Mouse (Mus musculus): ENCODE results near the gene Nxt1. TPM values are rescaled to one million over a fixed set of nuclear protein-coding genes. Genes with fewer than 3 reads are reported as not detected.

Gene Nxt1
- total and polyA plus RNA-seq, 3 experiments = 68.2 to 125 (median 80.6) TPM

GRCm38 (mm10) chr2:148679346-148679745 is 6.9 kb downstream of the Nxt1 start:
- Histone ChIP-seq H3K27ac (ENCODE audit: insufficient read depth, low read depth) (no peak overlapping the region), H3K4me2 (ENCODE audit: insufficient read depth, low read depth, poor library complexity, severe bottlenecking) (no peak overlapping the region), H3K27me3 (replicated peaks) (no peaks in the 10 kb centered on the region), H3K9me3 (replicated peaks; ENCODE audit: low read length) (no peaks in the 10 kb centered on the region), H3K9ac (ENCODE audit: insufficient read depth, low read depth) (no peak overlapping the region), H3K79me2 (replicated peaks; ENCODE audit: control insufficient read depth, extremely low read depth, insufficient read depth, poor library complexity, severe bottlenecking) (peaks cover 21% of the 10 kb centered on the region), H3K4me3 (replicated peaks in 1 of 3; ENCODE audit: low read depth in 2 of 3, low read length in 2 of 3, poor library complexity in 1 of 3) (no peak overlapping the region), H3K4me1 (ENCODE audit: control insufficient read depth in 1 of 2, insufficient read depth in 2 of 2) (peaks cover 0 to 39% of the 10 kb centered on the region in 2 experiments; a peak in 3 of 4 replicates), H3K36me3 (replicated peaks in 1 of 2; ENCODE audit: control insufficient read depth in 1 of 2, insufficient read depth in 1 of 2, low read length in 1 of 2) (peaks cover 26 to 49% of the 10 kb centered on the region in 2 experiments)
- in situ Hi-C loops (cut with MboI; ENCODE audit: low pct_ligation_motif_present, low pct_unique_long_range_greater_than_20kb, low sequenced_read_pairs) (no loop called here), dilution Hi-C loops (cut with MboI; ENCODE audit: extremely low pct_ligation_motif_present, extremely low pct_unique_long_range_greater_than_20kb, low sequenced_read_pairs) (no loop called here)
- no peak for DNase-seq (ENCODE audit: extremely low read depth)
- TF ChIP-seq USF1 (IDR thresholded peaks at IDR 0.05; ENCODE audit: low read depth, low read length) (no peak), CTCF (conservative IDR thresholded peaks at IDR 0.05 in 1 of 2, IDR thresholded peaks at IDR 0.05 in 1 of 2; ENCODE audit: low read depth in 2 of 2, low read length in 2 of 2) (no peak), NELFE (IDR thresholded peaks at IDR 0.05; ENCODE audit: low read depth, low read length) (no peak), NRF1 (IDR thresholded peaks at IDR 0.05; ENCODE audit: low read depth, low read length) (no peak)

DNA sequence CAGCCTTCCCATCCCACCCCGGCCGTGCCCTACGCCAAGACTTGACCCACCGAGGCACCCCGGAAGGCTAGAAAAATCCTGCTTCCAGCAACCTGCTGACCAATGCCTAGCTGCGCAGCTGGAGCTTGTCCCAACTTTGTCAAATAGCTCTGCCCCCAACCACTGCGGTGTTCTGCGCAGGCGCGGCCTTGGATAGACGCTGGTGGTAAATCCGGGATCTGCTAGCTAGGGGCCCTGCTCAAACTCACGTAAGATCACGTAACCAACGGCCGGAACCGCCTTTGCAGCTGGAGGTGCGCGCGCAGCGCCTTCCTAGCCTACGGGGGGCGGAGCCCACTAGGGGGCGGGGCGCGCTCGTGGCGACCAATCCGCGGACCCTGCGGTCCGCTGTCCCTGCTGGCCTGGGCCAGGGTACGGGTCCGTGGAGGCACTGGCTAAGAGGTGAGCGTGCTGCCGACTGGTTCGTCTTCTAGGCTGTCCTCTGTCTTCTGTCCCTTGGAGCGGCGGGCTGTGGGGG is 8.4 kb downstream of the Nxt1 start, which contains the start of gene Gzf1:
Gene Gzf1 (plus strand): TSS at position 249 of the 517 bp plus-strand sequence.
- in situ Hi-C loops (cut with MboI; ENCODE audit: low pct_ligation_motif_present, low pct_unique_long_range_greater_than_20kb, low sequenced_read_pairs) (no loop called here), dilution Hi-C loops (cut with MboI; ENCODE audit: extremely low pct_ligation_motif_present, extremely low pct_unique_long_range_greater_than_20kb, low sequenced_read_pairs) (no loop called here)
- Histone ChIP-seq H3K36me3 (replicated peaks in 1 of 2; ENCODE audit: control insufficient read depth in 1 of 2, insufficient read depth in 1 of 2, low read length in 1 of 2) (peaks cover 27 to 48% of the 10 kb centered on the region in 2 experiments), H3K27me3 (replicated peaks) (no peaks in the 10 kb centered on the region), H3K9ac (ENCODE audit: insufficient read depth, low read depth) (peak within 1 kb of the TSS; percentile 93), H3K9me3 (replicated peaks; ENCODE audit: low read length) (no peaks in the 10 kb centered on the region), H3K4me2 (ENCODE audit: insufficient read depth, low read depth, poor library complexity, severe bottlenecking) (peak within 1 kb of the TSS; percentile 83), H3K27ac (ENCODE audit: insufficient read depth, low read depth) (peak within 1 kb of the TSS; percentile 44), H3K4me3 (replicated peaks in 1 of 3; ENCODE audit: low read depth in 2 of 3, low read length in 2 of 3, poor library complexity in 1 of 3) (peak within 1 kb of the TSS; percentile 86 to 97 (median 91)), H3K4me1 (ENCODE audit: control insufficient read depth in 1 of 2, insufficient read depth in 2 of 2) (peaks cover 4 to 29% of the 10 kb centered on the region in 2 experiments; a peak in 3 of 4 replicates), H3K79me2 (replicated peaks; ENCODE audit: control insufficient read depth, extremely low read depth, insufficient read depth, poor library complexity, severe bottlenecking) (peaks cover 8% of the 10 kb centered on the region)
- DNase-seq (ENCODE audit: extremely low read depth) = peak; percentile 97
- TF ChIP-seq SMC3 (IDR thresholded peaks at IDR 0.05; ENCODE audit: low read depth, low read length) = no peak
- 0 out of 2 replicates have a peak, but pooled peaks have one; percentile 33 for TF ChIP-seq KAT2A (IDR thresholded peaks at IDR 0.05; ENCODE audit: insufficient replicate concordance, low read length)
- TF ChIP-seq ELF1 (IDR thresholded peaks at IDR 0.05; ENCODE audit: low read depth, low read length) = peak; percentile 86
- peak; percentile 44; the same call in 1 of the 2 replicates for TF ChIP-seq MXI1 (IDR thresholded peaks at IDR 0.05; ENCODE audit: low read depth, low read length)
- peak; percentile 73 for TF ChIP-seq NELFE (IDR thresholded peaks at IDR 0.05; ENCODE audit: low read depth, low read length)
- no peak for TF ChIP-seq EP300 (IDR thresholded peaks at IDR 0.05; ENCODE audit: low read length)
- TF ChIP-seq MAFK (IDR thresholded peaks at IDR 0.05; ENCODE audit: insufficient replicate concordance, low read length) = no peak
- peak; percentile 69 for TF ChIP-seq HCFC1 (IDR thresholded peaks at IDR 0.05; ENCODE audit: low read depth, low read length)
- no peak for TF ChIP-seq CTCF (conservative IDR thresholded peaks at IDR 0.05 in 1 of 2, IDR thresholded peaks at IDR 0.05 in 1 of 2; ENCODE audit: low read depth in 2 of 2, low read length in 2 of 2)
- 0 out of 2 replicates have a peak, but pooled peaks have one; percentile 25 for TF ChIP-seq POLR2AphosphoS2 (IDR thresholded peaks at IDR 0.05; ENCODE audit: low read depth, low read length)
- TF ChIP-seq ETS1 (conservative IDR thresholded peaks at IDR 0.05; ENCODE audit: low read depth, low read length) = peak; percentile 54
- no peak for TF ChIP-seq JUN (IDR thresholded peaks at IDR 0.05; ENCODE audit: insufficient read depth, low read depth, low read length)
- peak; percentile 72 for TF ChIP-seq POLR2A (IDR thresholded peaks at IDR 0.05; ENCODE audit: low read depth, low read length)
- 0 out of 2 replicates have a peak, but pooled peaks have one; percentile 7 for TF ChIP-seq MAZ (IDR thresholded peaks at IDR 0.05; ENCODE audit: low read depth, low read length)
- TF ChIP-seq USF2 (conservative IDR thresholded peaks at IDR 0.05; ENCODE audit: low read depth, low read length) = no peak
- TF ChIP-seq BHLHE40 (IDR thresholded peaks at IDR 0.05; ENCODE audit: low read depth, low read length) = peak; percentile 45; the same call in 1 of the 2 replicates
- peak; percentile 80; the same call in 1 of the 2 replicates for TF ChIP-seq ZMIZ1 (IDR thresholded peaks at IDR 0.05; ENCODE audit: low read depth, low read length)
- peak; percentile 64 for TF ChIP-seq SIN3A (IDR thresholded peaks at IDR 0.05; ENCODE audit: low read length)
- no peak for TF ChIP-seq PAX5 (IDR thresholded peaks at IDR 0.05; ENCODE audit: low read length)
- peak; percentile 76 for TF ChIP-seq TCF12 (IDR thresholded peaks at IDR 0.05; ENCODE audit: low read depth, low read length)
- TF ChIP-seq USF1 (IDR thresholded peaks at IDR 0.05; ENCODE audit: low read depth, low read length) = no peak
- peak; percentile 58; the same call in 1 of the 2 replicates for TF ChIP-seq MAX (IDR thresholded peaks at IDR 0.05; ENCODE audit: low read length)
- TF ChIP-seq MYC (IDR thresholded peaks at IDR 0.05; ENCODE audit: low read depth, low read length) = no peak
- peak; percentile 67; the same call in 1 of the 2 replicates for TF ChIP-seq MEF2A (IDR thresholded peaks at IDR 0.05; ENCODE audit: borderline replicate concordance, low read depth, low read length)
- 0 out of 2 replicates have a peak, but pooled peaks have one; percentile 19 for TF ChIP-seq IRF4 (IDR thresholded peaks at IDR 0.05; ENCODE audit: low read depth, low read length)
- TF ChIP-seq NRF1 (IDR thresholded peaks at IDR 0.05; ENCODE audit: low read depth, low read length) = peak; percentile 94
- TF ChIP-seq RAD21 (IDR thresholded peaks at IDR 0.05; ENCODE audit: low read depth, low read length) = no peak
- no peak for TF ChIP-seq ZKSCAN1 (IDR thresholded peaks at IDR 0.05; ENCODE audit: borderline replicate concordance, low read depth, low read length)
- TF ChIP-seq CHD2 (IDR thresholded peaks at IDR 0.05; ENCODE audit: low read length) = peak; percentile 51; the same call in 1 of the 2 replicates
- TF ChIP-seq JUND (conservative IDR thresholded peaks at IDR 0.05; ENCODE audit: low read depth, low read length) = no peak
- no peak for TF ChIP-seq UBTF (IDR thresholded peaks at IDR 0.05; ENCODE audit: low read depth, low read length)

Data from CH12.LX (cell line).